1 mouse cellular context compared by ENCODE assay signal in the genomic region with DNA sequence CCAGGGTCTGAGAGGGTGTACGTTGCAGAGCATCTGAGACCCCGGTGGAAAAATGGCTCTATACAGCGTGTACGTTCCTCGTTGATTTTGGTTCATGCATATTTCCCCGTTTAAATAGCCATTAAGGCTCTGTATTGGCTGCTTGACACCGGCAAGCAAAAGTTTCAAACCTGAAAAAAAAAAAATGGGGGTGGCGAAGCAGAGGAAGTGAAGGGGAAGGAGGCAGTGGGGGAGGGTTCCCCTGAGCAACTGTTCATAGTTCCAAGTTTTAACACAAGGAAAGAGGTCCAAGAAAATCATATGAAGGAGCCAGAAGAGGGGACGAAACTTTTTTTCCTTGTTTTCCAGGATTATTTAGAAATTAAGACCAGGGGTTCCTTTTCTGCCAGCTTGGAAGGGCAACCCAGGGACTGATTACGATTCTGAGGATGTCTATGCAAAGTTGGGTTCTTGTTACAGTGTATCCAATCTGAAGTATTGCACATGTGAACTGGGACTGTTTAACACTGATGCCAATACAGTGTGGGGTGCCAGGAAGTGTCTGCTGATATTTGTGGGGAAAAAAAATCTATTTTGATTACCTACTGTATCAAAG.
TF ChIP-seq lines count a peak whose summit lies in the region.

Gene B430305J03Rik, minus strand, starts transcription at position 173 of the 595 bp plus-strand sequence.

TF ChIP-seq in MEL, 35 proteins besides CTCF, POLR2A, EP300 and RAD21 (continued from another document):
- no peak for TF ChIP-seq UBTF (IDR thresholded peaks at IDR 0.05; ENCODE audit: borderline replicate concordance, insufficient read depth, low read depth, low read length)
- no peak for TF ChIP-seq GABPA (IDR thresholded peaks at IDR 0.05; ENCODE audit: low read depth, low read length)
- no peak for TF ChIP-seq E2F4 (IDR thresholded peaks at IDR 0.05; ENCODE audit: borderline replicate concordance, low read depth, low read length)
- peak; percentile 86 for TF ChIP-seq MAZ (IDR thresholded peaks at IDR 0.05; ENCODE audit: low read depth, low read length)
- no peak for TF ChIP-seq MEF2A (IDR thresholded peaks at IDR 0.05; ENCODE audit: extremely low read depth, insufficient replicate concordance, low read depth, low read length, poor library complexity, severe bottlenecking)
- TF ChIP-seq NELFE (IDR thresholded peaks at IDR 0.05; ENCODE audit: low read depth, low read length): 0 out of 2 replicates have a peak, but pooled peaks have one; percentile 26
- peak; percentile 28; the same call in 1 of the 2 replicates for TF ChIP-seq MAX (IDR thresholded peaks at IDR 0.05; ENCODE audit: low read length)
- TF ChIP-seq CHD2 (IDR thresholded peaks at IDR 0.05; ENCODE audit: low read length): peak; percentile 58
- 0 out of 2 replicates have a peak, but pooled peaks have one; percentile 12 for TF ChIP-seq MYB (IDR thresholded peaks at IDR 0.05; ENCODE audit: low read depth, low read length)
TF ChIP-seq in MEL: peak in this region for 14.
